Mouse (Mus musculus) neural tube, embryonic 14.5 days (tissue): ENCODE results near the gene Gpr27. TPM values are rescaled to one million over a fixed set of nuclear protein-coding genes. Genes with fewer than 3 reads are reported as not detected.

Source experiments
- ATAC-seq: fragments of 200-750 bp; cut with Nextera tagmentation; 2 replicates; pipeline ENCODE4 v1.8.0; 2017; ENCODE audit warnings: low read depth, mild to moderate bottlenecking, moderate TSS enrichment, moderate library complexity
- H3K27ac ChIP-seq: fragments of 300-500 bp; sonication (generic); 2 replicates; pipeline ENCODE4 v1.5.1; 2014; ENCODE audit warnings: low read depth, mild to moderate bottlenecking, control low read depth, low read length, moderate library complexity, mixed read lengths
- H3K27me3 ChIP-seq: fragments of 300-500 bp; sonication (generic); 2 replicates; pipeline ENCODE4 v1.6.1; 2014; ENCODE audit warnings: low read length; ENCODE audit not compliant: control insufficient read depth, insufficient read depth
- H3K36me3 ChIP-seq: fragments of 300-500 bp; sonication (generic); 2 replicates; pipeline ENCODE4 v1.6.1; 2014; ENCODE audit warnings: low read length, mixed read lengths; ENCODE audit not compliant: control insufficient read depth, insufficient read depth
- H3K4me1 ChIP-seq: fragments of 300-500 bp; sonication (generic); 2 replicates; pipeline ENCODE4 v1.6.1; 2014; ENCODE audit warnings: low read length; ENCODE audit not compliant: control insufficient read depth, insufficient read depth
- H3K4me2 ChIP-seq: fragments of 300-500 bp; sonication (generic); 2 replicates; pipeline ENCODE4 v1.6.1; 2014; ENCODE audit warnings: mild to moderate bottlenecking, low read depth, low read length, control low read depth
- H3K4me3 ChIP-seq: fragments of 300-500 bp; sonication (generic); 2 replicates; pipeline ENCODE4 v1.5.1; 2014; ENCODE audit warnings: low read depth, low read length, control low read depth, mixed read lengths
- H3K9ac ChIP-seq: fragments of 300-500 bp; sonication (generic); replicated peaks from 2 replicates; pipeline ENCODE4 v1.6.1; 2014; ENCODE audit warnings: low read depth, mild to moderate bottlenecking, control low read depth, low read length, mixed read lengths
- H3K9me3 ChIP-seq: fragments of 300-500 bp; sonication (generic); 2 replicates; pipeline ENCODE4 v1.6.1; 2016; ENCODE audit warnings: low read length; ENCODE audit not compliant: control insufficient read depth
- WGBS: fragments of 180-500 bp; shearing (Covaris S2); extraction: QIAGEN DNeasy Blood & Tissue Kit; methylation state at CpG from one replicate; pipeline ENCODE4 v1.1.7; 2014; 5-methylcytosine and 5-hydroxymethylcytosine counted together
- polyA plus RNA-seq: library from polyadenylated mRNA; unstranded; fragments of >200 nt; fragmentation: Nextera tagmentation; extraction: Ambion mirVana; gene quantifications from 2 replicates; pipeline ENCODE4 v1.2.1, GENCODE M21; 2014

Gene Gpr27
- polyA plus RNA-seq, 1 experiment from 2014 or later: 21.0 TPM

GRCm38 (mm10) chr6:99692916-99693841 is 700 bp downstream of the Gpr27 start:
- Histone ChIP-seq H3K27ac (peak overlapping the region; percentile 89), H3K27me3 (peaks cover 15% of the 10 kb centered on the region), H3K4me2 (peak overlapping the region; percentile 87), H3K4me3 (peak overlapping the region; percentile 74), H3K36me3 (no peaks in the 10 kb centered on the region), H3K9ac (peak overlapping the region; percentile 94), H3K4me1 (peaks cover 18% of the 10 kb centered on the region; the same call in 1 of the 2 replicates), H3K9me3 (no peaks in the 10 kb centered on the region)
- ATAC-seq: peak; percentile 31
- WGBS: 1% methylated on average over 100 of the region's 110 CpGs

GRCm38 (mm10) chr6:99700484-99700883 is 8.0 kb downstream of the Gpr27 start:
- H3K9ac ChIP-seq: no peak overlapping the region
- no peaks in the 10 kb centered on the region for H3K36me3 ChIP-seq
- 32% methylated on average over 3 of the region's 3 CpGs for WGBS
- 0 out of 2 replicates have a peak, but pooled peaks cover 4% of the 10 kb centered on the region for H3K27me3 ChIP-seq
- ATAC-seq: peak; percentile 66; the same call in 1 of the 2 replicates
- H3K9me3 ChIP-seq: no peaks in the 10 kb centered on the region
- no peak overlapping the region for H3K27ac ChIP-seq
- no peaks in the 10 kb centered on the region for H3K4me1 ChIP-seq
- no peak overlapping the region for H3K4me3 ChIP-seq
- no peak overlapping the region for H3K4me2 ChIP-seq

- no peaks in the 10 kb centered on the region for H3K9me3 ChIP-seq
- H3K36me3 ChIP-seq: no peaks in the 10 kb centered on the region
- H3K9ac ChIP-seq: no peak overlapping the region
- ATAC-seq: no peak
- H3K4me1 ChIP-seq: no peaks in the 10 kb centered on the region
- H3K4me2 ChIP-seq: no peak overlapping the region
- WGBS: 78% methylated on average over 11 of the region's 11 CpGs
- H3K27ac ChIP-seq: no peak overlapping the region
- H3K4me3 ChIP-seq: no peak overlapping the region
- H3K27me3 ChIP-seq: no peaks in the 10 kb centered on the region
Measured at GRCm38 (mm10) chr6:99711576-99712101, 19.2 kb downstream of the Gpr27 start.

GRCm38 (mm10) chr6:99713256-99713655 is 20.8 kb downstream of the Gpr27 start:
- no peaks in the 10 kb centered on the region for H3K27me3 ChIP-seq
- H3K4me2 ChIP-seq: no peak overlapping the region
- H3K9me3 ChIP-seq: no peaks in the 10 kb centered on the region
- 78% methylated on average over 5 of the region's 5 CpGs for WGBS
- no peak overlapping the region for H3K27ac ChIP-seq
- no peak overlapping the region for H3K4me3 ChIP-seq
- H3K36me3 ChIP-seq: no peaks in the 10 kb centered on the region
- no peak overlapping the region for H3K9ac ChIP-seq
- no peak for ATAC-seq
- no peaks in the 10 kb centered on the region for H3K4me1 ChIP-seq

- H3K27me3 ChIP-seq: no peaks in the 10 kb centered on the region
- H3K4me1 ChIP-seq: no peaks in the 10 kb centered on the region
- no peak overlapping the region for H3K9ac ChIP-seq
- no peaks in the 10 kb centered on the region for H3K9me3 ChIP-seq
- WGBS: 61% methylated on average over 6 of the region's 6 CpGs
- no peak overlapping the region for H3K27ac ChIP-seq
- H3K36me3 ChIP-seq: no peaks in the 10 kb centered on the region
- no peak overlapping the region for H3K4me3 ChIP-seq
- no peak overlapping the region for H3K4me2 ChIP-seq
- no peak for ATAC-seq
Measured at GRCm38 (mm10) chr6:99715191-99715590, 22.7 kb downstream of the Gpr27 start.

GRCm38 (mm10) chr6:99715913-99716312 is 23.4 kb downstream of the Gpr27 start:
- H3K36me3 ChIP-seq: no peaks in the 10 kb centered on the region
- no peak overlapping the region for H3K4me2 ChIP-seq
- H3K27me3 ChIP-seq: no peaks in the 10 kb centered on the region
- H3K4me3 ChIP-seq: no peak overlapping the region
- H3K9ac ChIP-seq: no peak overlapping the region
- ATAC-seq: no peak
- no peaks in the 10 kb centered on the region for H3K4me1 ChIP-seq
- 85% methylated on average over 5 of the region's 6 CpGs for WGBS
- H3K9me3 ChIP-seq: no peaks in the 10 kb centered on the region
- no peak overlapping the region for H3K27ac ChIP-seq

- Histone ChIP-seq H3K27ac (no peak overlapping the region), H3K36me3 (no peaks in the 10 kb centered on the region), H3K9me3 (no peaks in the 10 kb centered on the region), H3K4me3 (no peak overlapping the region), H3K4me2 (no peak overlapping the region), H3K9ac (no peak overlapping the region), H3K27me3 (peaks cover 8% of the 10 kb centered on the region), H3K4me1 (peaks cover 2% of the 10 kb centered on the region)
- ATAC-seq: no peak
- 87% methylated on average over 9 of the region's 9 CpGs for WGBS
Measured at GRCm38 (mm10) chr6:99721032-99721431, 28.6 kb downstream of the Gpr27 start.

GRCm38 (mm10) chr6:99722390-99722789 is 29.9 kb downstream of the Gpr27 start:
- Histone ChIP-seq H3K9me3 (no peaks in the 10 kb centered on the region), H3K27me3 (peaks cover 19% of the 10 kb centered on the region)
- WGBS: 92% methylated on average over 9 of the region's 9 CpGs

GRCm38 (mm10) chr6:99725971-99726561 is 33.6 kb downstream of the Gpr27 start, which contains the start of gene Prok2:
Prok2 (minus strand) TSS chr6:99726392.
- Histone ChIP-seq H3K4me2 (peak within 1 kb of the TSS; percentile 90), H3K27ac (no peak within 1 kb of the TSS), H3K4me1 (peaks cover 10% of the 10 kb centered on the region), H3K9me3 (no peaks in the 10 kb centered on the region), H3K36me3 (no peaks in the 10 kb centered on the region), H3K4me3 (peak within 1 kb of the TSS; percentile 42), H3K9ac (peak within 1 kb of the TSS; percentile 41), H3K27me3 (peaks cover 28% of the 10 kb centered on the region)
- ATAC-seq: peak; percentile 49; the same call in 1 of the 2 replicates
- WGBS: under 1% methylated on average over 37 of the region's 61 CpGs

More at GRCm38 (mm10) chr6:99722390-99722789, 29.9 kb downstream of the Gpr27 start:
- H3K36me3 ChIP-seq: no peaks in the 10 kb centered on the region
- no peak overlapping the region for H3K27ac ChIP-seq
- no peak overlapping the region for H3K4me2 ChIP-seq
- no peak overlapping the region for H3K9ac ChIP-seq
- no peak overlapping the region for H3K4me3 ChIP-seq
- peaks cover 10% of the 10 kb centered on the region for H3K4me1 ChIP-seq
- ATAC-seq: no peak
